26 mouse cellular contexts compared by ENCODE assay signal in the genomic region with DNA sequence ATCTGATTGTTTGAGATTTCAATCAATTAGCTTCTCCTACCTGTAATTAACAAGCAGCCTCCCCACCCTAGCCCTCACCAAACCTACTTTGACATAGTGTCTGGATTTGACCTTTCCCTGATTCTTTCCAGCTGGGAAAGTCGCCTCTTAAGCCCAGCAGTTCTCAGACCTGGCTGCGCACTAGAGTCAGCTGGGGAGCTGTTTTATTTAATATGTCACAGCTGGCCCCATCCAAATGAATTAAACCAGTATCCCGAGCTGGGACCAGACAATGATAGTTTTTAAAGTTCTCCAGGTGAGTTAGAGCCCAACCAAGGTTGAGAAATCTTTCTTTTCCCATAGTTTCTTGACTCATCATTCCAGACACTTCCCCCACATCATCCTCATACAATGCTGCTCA. TPM values are rescaled to one million over a fixed set of nuclear protein-coding genes. Genes with fewer than 3 reads are reported as not detected.
"Had no signal": no experiment of that assay in that cellular context is flagged by ENCODE, and none has a peak within 500 bp of the region (broad histone marks: within the 10 kb centered on the region; RNA-seq: fewer than 3 reads in every experiment).

No protein-coding gene starts in this region.

- H3K4me3 ChIP-seq: gastrocnemius, adult 2 months; heart, adult 2 months; hindbrain, embryonic 10.5 days; hindbrain, embryonic 12.5 days; intestine, embryonic 15.5 days; kidney, embryonic 15.5 days; layer of hippocampus, adult 2 months; left cerebral cortex, adult 2 months; limb, embryonic 12.5 days; liver, embryonic 13.5 days; liver, embryonic 15.5 days had no signal

- H3K9ac ChIP-seq: hindbrain, embryonic 12.5 days; hindbrain, embryonic 14.5 days; intestine, embryonic 15.5 days; kidney, embryonic 15.5 days; limb, embryonic 12.5 days; liver, embryonic 13.5 days; liver, embryonic 15.5 days; liver, postnatal 0 days had no signal

- H3K27ac ChIP-seq: gastrocnemius, adult 2 months; heart, adult 2 months; hindbrain, embryonic 10.5 days; hindbrain, embryonic 12.5 days; hindbrain, embryonic 14.5 days; intestine, embryonic 15.5 days; kidney, embryonic 15.5 days; kidney, postnatal 0 days; layer of hippocampus, adult 2 months; left cerebral cortex, adult 2 months; limb, embryonic 12.5 days; liver, embryonic 13.5 days; liver, embryonic 15.5 days had no signal

- H3K9me3 ChIP-seq: hindbrain, embryonic 10.5 days; hindbrain, embryonic 12.5 days; intestine, embryonic 15.5 days; kidney, embryonic 15.5 days; limb, embryonic 12.5 days; liver, embryonic 13.5 days; liver, embryonic 15.5 days had no signal

- DNase-seq: gastrocnemius, adult 2 months; gastrocnemius, postnatal 10 days; gastrocnemius, postnatal 25 days; heart, adult 2 months; heart, postnatal 4 days; kidney, adult 2 months; kidney, adult 9 months; kidney, postnatal 25 days; liver; liver, embryonic 13.5 days; liver, postnatal 0 days had no signal

- ATAC-seq: hindbrain, embryonic 16.5 days; inflammation-experienced regulatory T-cells, adult 6 months; intestine, embryonic 15.5 days; intestine, postnatal 0 days; liver, postnatal 0 days had no signal

- H3K4me2 ChIP-seq: heart, embryonic 11.5 days; hindbrain, embryonic 12.5 days; hindbrain, embryonic 14.5 days; intestine, embryonic 15.5 days; kidney, embryonic 15.5 days; limb, embryonic 12.5 days; liver, embryonic 11.5 days; liver, embryonic 13.5 days; liver, embryonic 15.5 days had no signal

- H3K27me3 ChIP-seq: hindbrain, embryonic 12.5 days; intestine, embryonic 15.5 days; kidney, embryonic 15.5 days; limb, embryonic 12.5 days; liver, embryonic 13.5 days; liver, embryonic 15.5 days had no signal

- H3K36me3 ChIP-seq: hindbrain, embryonic 10.5 days; hindbrain, embryonic 12.5 days; intestine, embryonic 15.5 days; kidney, embryonic 15.5 days; limb, embryonic 12.5 days; liver, embryonic 13.5 days; liver, embryonic 15.5 days had no signal

- H3K4me1 ChIP-seq: intestine, embryonic 15.5 days; liver, embryonic 13.5 days; liver, embryonic 15.5 days had no signal

RNA-seq across cellular contexts. Expression of a gene that starts 9.9 kb away (rescaled TPM):
- polyA plus RNA-seq: inflammation-experienced regulatory T-cells, adult 6 months had no signal
